Mouse (Mus musculus) monocyte, adult 5-6 weeks (primary cell): ENCODE results near the gene Slfnl1. TPM values are rescaled to one million over a fixed set of nuclear protein-coding genes. Genes with fewer than 3 reads are reported as not detected.

ENCODE experiments used
- ATAC-seq: fragments of 153-309, 156-312 bp; replicated peaks from 2 replicates; pipeline ENCODE4 v1.8.0; 2017; ENCODE audit warnings: mild to moderate bottlenecking; ENCODE audit not compliant: low TSS enrichment, insufficient number of reproducible peaks, severe bottlenecking, poor library complexity, low FRiP score
- total RNA-seq: library from RNA; stranded (forward); fragments of 200-1000, 200-491, 200-594 nt; gene quantifications from 3 replicates; pipeline ENCODE4 v1.2.3, GENCODE M21; 2017

Slfnl1 gene
- total RNA-seq, 1 experiment from 2014 or later = 0.95 TPM

GRCm38 (mm10) chr4:120571070-120571464, 39.0 kb downstream of the Slfnl1 start:
- no peak for ATAC-seq

GRCm38 (mm10) chr4:120571691-120572090, 39.7 kb downstream of the Slfnl1 start:
- no peak for ATAC-seq

GRCm38 (mm10) chr4:120580894-120581293, 48.9 kb downstream of the Slfnl1 start:
- no peak for ATAC-seq

GRCm38 (mm10) chr4:120581711-120582110, 49.7 kb downstream of the Slfnl1 start:
- no peak for ATAC-seq

Other genes with a start within 250 kb of the Slfnl1 start
- not detected in 3 replicates for gene Foxo6, start 244.9 kb upstream of the Slfnl1 start, total RNA-seq
- 7.2 to 17.6 TPM (median 8.5 TPM) in 3 replicates for gene Scmh1, start 127.0 kb upstream of the Slfnl1 start, total RNA-seq
- 2.9 to 8.2 TPM (median 6.6 TPM) in 3 replicates for gene Ctps, start 38.0 kb downstream of the Slfnl1 start, total RNA-seq
- not detected in 3 replicates for gene Gm8439, start 56.5 kb downstream of the Slfnl1 start, total RNA-seq
- 2.3 to 15.8 TPM (median 14.1 TPM) in 3 replicates for gene Cited4, start 134.3 kb downstream of the Slfnl1 start, total RNA-seq
- not detected in 3 replicates for gene Kcnq4, start 216.4 kb downstream of the Slfnl1 start, total RNA-seq